Mouse (Mus musculus) C2C12 (cell line): ENCODE measurements around the gene Ren1. TPM values are rescaled to one million over a fixed set of nuclear protein-coding genes. Genes with fewer than 3 reads are reported as not detected.

ENCODE experiments used
- H3K27me3 ChIP-seq: one replicate; pipeline ENCODE4 v1.6.1; 2011; ENCODE audit not compliant: control insufficient read depth, insufficient read depth, insufficient read length
- H3K36me3 ChIP-seq: one replicate; pipeline ENCODE4 v1.6.1; 2011; ENCODE audit not compliant: control insufficient read depth, insufficient read depth
- H3K4me3 ChIP-seq: one replicate; pipeline ENCODE4 v1.5.1; 2011; ENCODE audit warnings: mild to moderate bottlenecking, control low read depth; ENCODE audit not compliant: poor library complexity, insufficient read depth, severe bottlenecking
- H3K79me2 ChIP-seq: one replicate; pipeline ENCODE4 v1.6.1; 2011; ENCODE audit not compliant: control insufficient read depth, insufficient read depth
- H3K79me3 ChIP-seq: one replicate; pipeline ENCODE4 v1.6.1; 2011; ENCODE audit warnings: low read depth, control low read depth
- H3ac ChIP-seq: one replicate; pipeline ENCODE3; 2011; ENCODE audit warnings: low read depth; ENCODE audit not compliant: control insufficient read depth, insufficient read length
- CEBPB ChIP-seq: IDR thresholded peaks from one replicate; pipeline ENCODE4 v1.6.1; 2011; ENCODE audit warnings: low read depth, mild to moderate bottlenecking, control low read depth, moderate library complexity
- CTCF ChIP-seq: IDR thresholded peaks from one replicate; pipeline ENCODE4 v1.5.1; 2011; ENCODE audit not compliant: control insufficient read depth, insufficient read depth, insufficient read length
- FOSL1 ChIP-seq: IDR thresholded peaks from one replicate; pipeline ENCODE4 v1.8.0; 2011; ENCODE audit warnings: mild to moderate bottlenecking, low read length; ENCODE audit not compliant: poor library complexity, insufficient read depth, severe bottlenecking
- MAX ChIP-seq: IDR thresholded peaks from one replicate; pipeline ENCODE4 v1.6.1; 2011; ENCODE audit warnings: mild to moderate bottlenecking, control low read depth
- MYOD1 ChIP-seq: IDR thresholded peaks from one replicate; pipeline ENCODE4 v1.6.1; 2011; ENCODE audit warnings: low read depth; ENCODE audit not compliant: control insufficient read depth, insufficient read length
- MYOG ChIP-seq: IDR thresholded peaks from one replicate; pipeline ENCODE4 v1.6.1; 2011; ENCODE audit not compliant: control insufficient read depth, insufficient read length; ENCODE audit errors: extremely low read depth
- USF1 ChIP-seq: IDR thresholded peaks from one replicate; pipeline ENCODE4 v1.6.1; 2011; ENCODE audit warnings: low read depth, mild to moderate bottlenecking, control low read depth, moderate library complexity
- polyA plus RNA-seq: library from polyadenylated mRNA; unstranded; fragments of >200 nt; fragmentation: generic; extraction: Trizol; gene quantifications from one replicate; pipeline ENCODE4 v1.2.1, GENCODE M21; 2012; ENCODE audit warnings: missing spikeins

The Ren1 gene
- polyA plus RNA-seq, 1 experiment, result not detected

GRCm38 (mm10) chr1:133386209-133386608 is 35.9 kb downstream of the Ren1 start:
- Histone ChIP-seq H3ac (no peak overlapping the region), H3K27me3 (peaks cover 20% of the 10 kb centered on the region), H3K79me3 (no peaks in the 10 kb centered on the region), H3K79me2 (no peaks in the 10 kb centered on the region), H3K36me3 (no peaks in the 10 kb centered on the region), H3K4me3 (no peak overlapping the region)
- no peak for TF ChIP-seq CEBPB
- TF ChIP-seq FOSL1, result no peak
- no peak for TF ChIP-seq CTCF
- no peak for TF ChIP-seq MYOD1
- TF ChIP-seq MYOG, result no peak
- TF ChIP-seq MAX, result no peak
- no peak for TF ChIP-seq USF1

- peaks cover 20% of the 10 kb centered on the region for H3K27me3 ChIP-seq
- TF ChIP-seq MYOD1 (no peak), FOSL1 (no peak), USF1 (no peak), CTCF (no peak), MAX (no peak), MYOG (no peak), CEBPB (no peak)
- no peaks in the 10 kb centered on the region for H3K79me2 ChIP-seq
- no peaks in the 10 kb centered on the region for H3K36me3 ChIP-seq
- no peak overlapping the region for H3K4me3 ChIP-seq
- no peaks in the 10 kb centered on the region for H3K79me3 ChIP-seq
- H3ac ChIP-seq, result no peak overlapping the region
Observed at GRCm38 (mm10) chr1:133387539-133388268, 37.4 kb downstream of the Ren1 start.

GRCm38 (mm10) chr1:133394702-133395101 is 44.4 kb downstream of the Ren1 start:
- TF ChIP-seq CEBPB (no peak), MAX (no peak), CTCF (no peak), USF1 (no peak), MYOG (no peak), FOSL1 (no peak), MYOD1 (no peak)
- H3K36me3 ChIP-seq, result no peaks in the 10 kb centered on the region
- H3K27me3 ChIP-seq, result no peaks in the 10 kb centered on the region
- no peak overlapping the region for H3ac ChIP-seq
- no peak overlapping the region for H3K4me3 ChIP-seq
- H3K79me3 ChIP-seq, result no peaks in the 10 kb centered on the region
- H3K79me2 ChIP-seq, result no peaks in the 10 kb centered on the region

DNA sequence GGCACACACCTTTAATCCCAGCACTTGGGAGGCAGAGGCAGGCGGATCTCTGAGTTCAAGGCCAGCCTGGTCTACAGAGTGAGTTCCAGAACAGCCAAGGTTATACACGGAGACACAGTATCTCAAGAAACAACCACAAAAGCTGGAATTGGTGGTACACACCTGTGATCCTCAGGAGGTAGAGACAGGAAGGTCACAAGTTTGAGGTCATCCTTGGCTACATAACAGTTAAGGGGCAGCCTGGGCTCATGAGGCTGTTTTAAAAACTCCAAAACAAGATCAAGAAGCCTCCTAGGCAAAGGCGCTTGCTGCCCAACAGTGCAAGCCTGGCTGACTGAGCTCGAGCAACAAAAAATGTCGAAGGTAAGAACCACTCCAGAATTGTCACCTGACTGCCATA is 46.4 kb downstream of the Ren1 start:
- Histone ChIP-seq H3K27me3 (no peaks in the 10 kb centered on the region), H3K79me3 (no peaks in the 10 kb centered on the region), H3K79me2 (no peaks in the 10 kb centered on the region), H3K4me3 (no peak overlapping the region), H3K36me3 (no peaks in the 10 kb centered on the region), H3ac (no peak overlapping the region)
- TF ChIP-seq MYOD1 (no peak), CEBPB (no peak), MYOG (no peak), CTCF (no peak), MAX (no peak), FOSL1 (no peak), USF1 (no peak)

DNA sequence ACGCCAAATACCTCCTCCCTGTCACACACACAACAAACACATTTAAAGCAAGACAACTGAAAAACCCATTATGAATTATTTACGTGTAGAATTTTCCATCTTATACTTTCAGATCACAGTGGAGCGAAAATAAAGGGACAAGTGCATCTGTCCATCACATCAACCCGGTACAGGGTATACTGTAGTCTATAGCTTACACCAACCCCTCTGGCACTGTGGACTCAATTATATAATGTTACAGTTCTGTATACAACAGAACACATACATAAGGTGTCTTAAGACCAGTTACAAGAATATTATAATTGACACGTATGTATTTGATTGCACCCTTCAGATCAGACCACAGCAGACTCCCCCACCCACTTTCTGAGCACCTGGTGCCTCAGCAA is 46.8 kb downstream of the Ren1 start:
- no peak for TF ChIP-seq USF1
- TF ChIP-seq MYOG, result no peak
- TF ChIP-seq CTCF, result no peak
- TF ChIP-seq MYOD1, result no peak
- no peak for TF ChIP-seq MAX
- no peak for TF ChIP-seq CEBPB
- no peak for TF ChIP-seq FOSL1
- Histone ChIP-seq H3K36me3 (no peaks in the 10 kb centered on the region), H3K79me2 (no peaks in the 10 kb centered on the region), H3K27me3 (no peaks in the 10 kb centered on the region), H3K79me3 (no peaks in the 10 kb centered on the region), H3K4me3 (no peak overlapping the region), H3ac (no peak overlapping the region)
